In the genomic region with DNA sequence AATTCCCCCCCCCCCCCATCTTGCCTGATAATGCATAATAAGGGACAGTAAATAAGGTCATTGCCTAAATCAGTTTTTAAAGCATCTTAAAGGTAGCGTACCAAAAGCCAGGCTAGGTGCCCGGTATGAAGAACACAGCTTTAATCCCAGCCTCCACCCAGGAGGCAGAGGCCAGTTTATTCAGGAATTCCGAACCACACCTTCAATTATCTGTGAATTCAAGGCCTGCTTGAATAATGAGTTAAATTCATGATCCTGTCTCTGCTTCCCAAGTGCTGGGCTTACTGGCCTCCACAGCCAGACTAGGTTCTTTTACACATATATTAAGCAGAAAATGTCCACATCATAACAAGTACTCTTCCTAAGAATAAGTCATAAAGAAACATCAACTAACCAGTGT, we compare ENCODE assay signal across 8 mouse cellular contexts. TPM values are rescaled to one million over a fixed set of nuclear protein-coding genes. Genes with fewer than 3 reads are reported as not detected.
DNase-seq lines count a peak whose midpoint lies in the region; ATAC-seq and TF ChIP-seq lines count a peak whose summit lies in the region.

No protein-coding gene starts in this region.

- ATAC-seq in erythroblast, adult 5-6 weeks (replicated peaks; ENCODE audit: low FRiP score, poor library complexity, severe bottlenecking): no peak
- ATAC-seq in forebrain, embryonic 12.5 days (ENCODE audit: low FRiP score): peak; percentile 30; the same call in 1 of the 2 replicates
- no peak for ATAC-seq in liver, embryonic 14.5 days (ENCODE audit: insufficient read depth)

- H3K27ac ChIP-seq in forebrain, embryonic 12.5 days: no peak overlapping the region; the same call in 1 of the 2 replicates
- H3K27ac ChIP-seq in liver, embryonic 14.5 days: no peak overlapping the region
- no peak overlapping the region for H3K27ac ChIP-seq in thymus, adult 2 months (ENCODE audit: control insufficient read depth, insufficient read depth, low read length)

- no peaks in the 10 kb centered on the region for H3K9me3 ChIP-seq in erythroblast, embryonic 14.5 days (ENCODE audit: control insufficient read depth, low read length)
- H3K9me3 ChIP-seq in forebrain, embryonic 12.5 days: no peaks in the 10 kb centered on the region
- H3K9me3 ChIP-seq in liver, embryonic 14.5 days (ENCODE audit: control insufficient read depth, low read length): no peaks in the 10 kb centered on the region

- H3K9ac ChIP-seq in forebrain, embryonic 12.5 days: peak overlapping the region; percentile 48
- H3K9ac ChIP-seq in liver, embryonic 14.5 days (replicated peaks): peak overlapping the region; percentile 87

- TF ChIP-seq EP300 in liver, embryonic 14.5 days (IDR thresholded peaks at IDR 0.05; ENCODE audit: low read depth): no peak

- H3K36me3 ChIP-seq in erythroblast, embryonic 14.5 days (ENCODE audit: control insufficient read depth): peaks cover 14% of the 10 kb centered on the region
- H3K36me3 ChIP-seq in forebrain, embryonic 12.5 days (replicated peaks): peaks cover 10% of the 10 kb centered on the region
- H3K36me3 ChIP-seq in liver, embryonic 14.5 days (replicated peaks; ENCODE audit: control insufficient read depth, insufficient read depth, low read depth): peaks cover 4% of the 10 kb centered on the region
- peaks cover 8% of the 10 kb centered on the region for H3K36me3 ChIP-seq in thymus, adult 2 months (ENCODE audit: control insufficient read depth, insufficient read depth, low read length)

- H3K4me1 ChIP-seq in erythroblast, embryonic 14.5 days (ENCODE audit: control insufficient read depth): peaks cover 27% of the 10 kb centered on the region
- H3K4me1 ChIP-seq in forebrain, embryonic 12.5 days: peaks cover 19% of the 10 kb centered on the region
- H3K4me1 ChIP-seq in liver, embryonic 14.5 days (replicated peaks; ENCODE audit: control insufficient read depth in 2 of 2, insufficient read depth in 2 of 2, low read length in 1 of 2): peaks cover 2 to 7% of the 10 kb centered on the region in 2 experiments; a peak in 2 of 4 replicates
- 0 out of 2 replicates have a peak, but pooled peaks cover 8% of the 10 kb centered on the region for H3K4me1 ChIP-seq in thymus, adult 2 months (replicated peaks; ENCODE audit: control insufficient read depth, insufficient read depth, low read length)

- peak overlapping the region; percentile 80 for H3K4me3 ChIP-seq in erythroblast, embryonic 14.5 days (replicated peaks)
- peak overlapping the region; percentile 73 for H3K4me3 ChIP-seq in forebrain, embryonic 12.5 days (replicated peaks)
- H3K4me3 ChIP-seq in liver, embryonic 14.5 days (ENCODE audit: insufficient read depth in 1 of 2, low read depth in 2 of 2, low read length in 2 of 2): peak overlapping the region in 1 of 2 experiments; percentile 84; a peak in 3 of 4 replicates
- no peak overlapping the region for H3K4me3 ChIP-seq in thymus, adult 2 months (ENCODE audit: control insufficient read depth, insufficient read depth, low read length)

- H3K4me2 ChIP-seq in forebrain, embryonic 12.5 days: peak overlapping the region; percentile 82
- peak overlapping the region; percentile 98 for H3K4me2 ChIP-seq in liver, embryonic 14.5 days (ENCODE audit: low read depth)

- TF ChIP-seq POLR2A in thymus, adult 2 months (IDR thresholded peaks at IDR 0.05; ENCODE audit: control insufficient read depth, extremely low read depth, insufficient read depth, low read length, poor library complexity): no peak

- no peak for TF ChIP-seq CTCF in liver, embryonic 14.5 days (IDR thresholded peaks at IDR 0.05; ENCODE audit: low read depth)
- TF ChIP-seq CTCF in thymus, adult 2 months (IDR thresholded peaks at IDR 0.05; ENCODE audit: borderline replicate concordance, control insufficient read depth, extremely low read depth, insufficient read depth, low read length, poor library complexity): no peak

- no peaks in the 10 kb centered on the region for H3K27me3 ChIP-seq in erythroblast, embryonic 14.5 days (ENCODE audit: control insufficient read depth)
- H3K27me3 ChIP-seq in forebrain, embryonic 12.5 days: no peaks in the 10 kb centered on the region
- H3K27me3 ChIP-seq in liver, embryonic 14.5 days (ENCODE audit: control insufficient read depth, insufficient read depth, low read length): no peaks in the 10 kb centered on the region
- no peaks in the 10 kb centered on the region for H3K27me3 ChIP-seq in thymus, adult 2 months (ENCODE audit: control insufficient read depth, insufficient read depth, low read length)

- DNase-seq in A20 (ENCODE audit: low read depth, low spot score): peak; percentile 25
- no peak for DNase-seq in liver, embryonic 14.5 days (ENCODE audit: low read depth in 3 of 3, low spot score in 3 of 3)
- DNase-seq in thymus, postnatal 10 days (ENCODE audit: low spot score in 2 of 2): no peak
- DNase-seq in urinary bladder, adult 18-20 months (ENCODE audit: low spot score in 2 of 2): no peak
- no peak for DNase-seq in thymus, adult 2 months

- 13% methylated on average over 3 of the region's 3 CpGs for WGBS in forebrain, embryonic 12.5 days
- 45% methylated on average over 3 of the region's 3 CpGs for WGBS in liver, embryonic 14.5 days (ENCODE audit: insufficient replicate concordance)
- WGBS in thymus, adult 2 months: 50% methylated on average over 3 of the region's 3 CpGs

RNA-seq across cellular contexts. Expression of gene Dnajc21, which starts 0.6 kb away (rescaled TPM):
- 0.54 and 0.79 TPM in 2 replicates for polyA plus RNA-seq in erythroblast, embryonic 14.5 days (2012)
- 5.2 and 26.5 TPM in 2 replicates for total RNA-seq in erythroblast, adult 5-6 weeks (2015; ENCODE audit: low replicate concordance)
- 6.6 and 9.9 TPM in 2 replicates for total RNA-seq in erythroblast, adult 5-6 weeks (2017; ENCODE audit: low replicate concordance)
- polyA plus RNA-seq in forebrain, embryonic 12.5 days (2016; fragmentation: Nextera tagmentation; extraction: Ambion mirVana): 15.7 and 16.2 TPM in 2 replicates
- polyA plus RNA-seq in liver, embryonic 14.5 days (2012; rRNA removed): 2.7 and 5.4 TPM in 2 replicates
- polyA plus RNA-seq in liver, embryonic 14.5 days (2014; fragmentation: Nextera tagmentation; extraction: Ambion mirVana): 4.9 and 6.5 TPM in 2 replicates
- polyA plus RNA-seq in thymus, adult 2 months (2012; rRNA removed): 1.5 and 1.8 TPM in 2 replicates

RNA-seq across cellular contexts. Expression of gene Brix1, which starts 14.8 kb away (rescaled TPM):
- 3.7 and 3.8 TPM in 2 replicates for polyA plus RNA-seq in erythroblast, embryonic 14.5 days (2012)
- 32.2 and 39.6 TPM in 2 replicates for total RNA-seq in erythroblast, adult 5-6 weeks (2015; ENCODE audit: low replicate concordance)
- 4.9 and 12.0 TPM in 2 replicates for total RNA-seq in erythroblast, adult 5-6 weeks (2017; ENCODE audit: low replicate concordance)
- 128 TPM in 2 replicates for polyA plus RNA-seq in forebrain, embryonic 12.5 days (2016; fragmentation: Nextera tagmentation; extraction: Ambion mirVana)
- polyA plus RNA-seq in liver, embryonic 14.5 days (2012; rRNA removed): 6.2 and 14.9 TPM in 2 replicates
- 71.4 and 72.3 TPM in 2 replicates for polyA plus RNA-seq in liver, embryonic 14.5 days (2014; fragmentation: Nextera tagmentation; extraction: Ambion mirVana)
- 1.7 and 2.4 TPM in 2 replicates for polyA plus RNA-seq in thymus, adult 2 months (2012; rRNA removed)

RNA-seq across cellular contexts. Expression of gene Rad1, which starts 14.9 kb away (rescaled TPM):
- polyA plus RNA-seq in erythroblast, embryonic 14.5 days (2012): 0.42 and 0.54 TPM in 2 replicates
- total RNA-seq in erythroblast, adult 5-6 weeks (2015; ENCODE audit: low replicate concordance): 9.2 and 10.6 TPM in 2 replicates
- total RNA-seq in erythroblast, adult 5-6 weeks (2017; ENCODE audit: low replicate concordance): 1.3 and 6.4 TPM in 2 replicates
- 40.4 and 42.9 TPM in 2 replicates for polyA plus RNA-seq in forebrain, embryonic 12.5 days (2016; fragmentation: Nextera tagmentation; extraction: Ambion mirVana)
- polyA plus RNA-seq in liver, embryonic 14.5 days (2012; rRNA removed): 11.7 and 14.6 TPM in 2 replicates
- 6.0 and 6.9 TPM in 2 replicates for polyA plus RNA-seq in liver, embryonic 14.5 days (2014; fragmentation: Nextera tagmentation; extraction: Ambion mirVana)
- polyA plus RNA-seq in thymus, adult 2 months (2012; rRNA removed): 16.0 and 16.1 TPM in 2 replicates
